Mouse (Mus musculus) A20 (cell line): ENCODE results near the gene Zfp358.

Experiments
- DNase-seq: peaks from one replicate; pipeline ENCODE4 v3.0.0-alpha.2; 2011; ENCODE audit warnings: low read depth, low spot score

Zfp358 gene

GRCm38 (mm10) chr8:3499751-3500150 is 6.8 kb downstream of the Zfp358 start:
- DNase-seq: no peak

GRCm38 (mm10) chr8:3500235-3501090 is 7.5 kb downstream of the Zfp358 start, which contains the start of gene Mcoln1:
Mcoln1 (plus strand) TSS chr8:3500457.
- DNase-seq: peak; percentile 97

- no peak for DNase-seq
These were observed 9.3 kb downstream of the Zfp358 start for GRCm38 (mm10) chr8:3502217-3502616.

- DNase-seq: no peak
These were observed 15.2 kb downstream of the Zfp358 start for GRCm38 (mm10) chr8:3507979-3508754.

- DNase-seq: no peak
These were observed 21.8 kb downstream of the Zfp358 start for GRCm38 (mm10) chr8:3514681-3515247.

- DNase-seq: peak; percentile 90
These were observed 22.3 kb downstream of the Zfp358 start, which contains the start of gene Pnpla6 for GRCm38 (mm10) chr8:3515260-3515671. Pnpla6 (plus strand) TSS chr8:3515384.

GRCm38 (mm10) chr8:3515771-3516417 is 23.0 kb downstream of the Zfp358 start:
- DNase-seq: no peak

- DNase-seq: peak; percentile 97
These were observed 23.6 kb downstream of the Zfp358 start for GRCm38 (mm10) chr8:3516450-3517116.

- DNase-seq: no peak
These were observed 24.2 kb downstream of the Zfp358 start for GRCm38 (mm10) chr8:3517117-3517495.

- DNase-seq: no peak
These were observed 29.2 kb downstream of the Zfp358 start for GRCm38 (mm10) chr8:3522007-3522697.

GRCm38 (mm10) chr8:3530816-3531215 is 37.9 kb downstream of the Zfp358 start:
- no peak for DNase-seq

GRCm38 (mm10) chr8:3531936-3532335 is 39.0 kb downstream of the Zfp358 start:
- DNase-seq: no peak

- peak; percentile 96 for DNase-seq
These were observed 43.3 kb downstream of the Zfp358 start for GRCm38 (mm10) chr8:3536053-3536841.

GRCm38 (mm10) chr8:3536940-3537339 is 44.0 kb downstream of the Zfp358 start:
- DNase-seq: no peak

- no peak for DNase-seq
These were observed 44.7 kb downstream of the Zfp358 start for GRCm38 (mm10) chr8:3537666-3538065.

- DNase-seq: no peak
These were observed 46.2 kb downstream of the Zfp358 start for GRCm38 (mm10) chr8:3539146-3539545.

- no peak for DNase-seq
These were observed 47.1 kb downstream of the Zfp358 start for GRCm38 (mm10) chr8:3540076-3540475.

- no peak for DNase-seq
These were observed 53.6 kb downstream of the Zfp358 start for GRCm38 (mm10) chr8:3546511-3546910.
